Mouse (Mus musculus) forebrain, embryonic 15.5 days (tissue): ENCODE measurements around the gene Atg2b. TPM values are rescaled to one million over a fixed set of nuclear protein-coding genes. Genes with fewer than 3 reads are reported as not detected.
A peak's percentile ranks its signal among the peaks of the same experiment; 100 is the strongest.

Experiments used
- ATAC-seq: fragments of 200-750 bp; cut with Nextera tagmentation; replicated peaks from 2 replicates; pipeline ENCODE4 v1.8.0; 2017; ENCODE audit warnings: mild to moderate bottlenecking, moderate TSS enrichment, moderate library complexity
- H3K27ac ChIP-seq: fragments of 300-500 bp; sonication (generic); replicated peaks from 2 replicates; pipeline ENCODE4 v1.5.1; 2015; ENCODE audit warnings: mild to moderate bottlenecking, inconsistent platforms
- H3K27me3 ChIP-seq: fragments of 300-500 bp; sonication (generic); 2 replicates; pipeline ENCODE4 v1.6.1; 2015; ENCODE audit warnings: inconsistent platforms
- H3K36me3 ChIP-seq: fragments of 300-500 bp; sonication (generic); 2 replicates; pipeline ENCODE4 v1.6.1; 2015; ENCODE audit warnings: mild to moderate bottlenecking, inconsistent platforms
- H3K4me1 ChIP-seq: fragments of 300-500 bp; sonication (generic); 2 replicates; pipeline ENCODE4 v1.6.1; 2015; ENCODE audit warnings: inconsistent platforms
- H3K4me2 ChIP-seq: fragments of 300-500 bp; sonication (generic); replicated peaks from 2 replicates; pipeline ENCODE4 v1.6.1; 2015; ENCODE audit warnings: mild to moderate bottlenecking, inconsistent platforms
- H3K4me3 ChIP-seq: fragments of 300-500 bp; sonication (generic); 2 replicates; pipeline ENCODE4 v1.5.1; 2015; ENCODE audit warnings: mild to moderate bottlenecking, inconsistent platforms
- H3K9ac ChIP-seq: fragments of 300-500 bp; sonication (generic); replicated peaks from 2 replicates; pipeline ENCODE4 v1.6.1; 2015; ENCODE audit warnings: mild to moderate bottlenecking, inconsistent platforms
- H3K9me3 ChIP-seq: fragments of 300-500 bp; sonication (generic); 2 replicates; pipeline ENCODE4 v1.6.1; 2016; ENCODE audit warnings: inconsistent platforms
- WGBS: fragments of 180-500 bp; shearing (Covaris S2); methylation state at CpG from one replicate; pipeline ENCODE4 v1.1.7; 2015; ENCODE audit warnings: mixed read lengths; 5-methylcytosine and 5-hydroxymethylcytosine counted together
- polyA plus RNA-seq: library from polyadenylated mRNA; unstranded; fragments of >200 nt; fragmentation: Nextera tagmentation; extraction: Ambion mirVana; gene quantifications from 2 replicates; pipeline ENCODE4 v1.2.1, GENCODE M21; 2015

Atg2b gene
- 15.5 and 16.6 TPM in 2 replicates for polyA plus RNA-seq

GRCm38 (mm10) chr12:105685001-105685691 is at the start of gene Atg2b:
Atg2b (minus strand) TSS chr12:105685211.
- peak within 1 kb of the TSS; percentile 91 for H3K4me2 ChIP-seq
- H3K36me3 ChIP-seq = peaks cover 13% of the 10 kb centered on the region
- no peaks in the 10 kb centered on the region for H3K9me3 ChIP-seq
- H3K27ac ChIP-seq = peak within 1 kb of the TSS; percentile 94
- under 1% methylated on average over 73 of the region's 73 CpGs for WGBS
- peak; percentile 91 for ATAC-seq
- H3K4me1 ChIP-seq = peaks cover 40% of the 10 kb centered on the region
- H3K9ac ChIP-seq = peak within 1 kb of the TSS; percentile 80
- H3K4me3 ChIP-seq = peak within 1 kb of the TSS; percentile 86
- H3K27me3 ChIP-seq = no peaks in the 10 kb centered on the region

- Histone ChIP-seq H3K27ac (no peak overlapping the region), H3K4me1 (no peaks in the 10 kb centered on the region), H3K4me3 (no peak overlapping the region), H3K27me3 (no peaks in the 10 kb centered on the region), H3K4me2 (no peak overlapping the region), H3K9me3 (no peaks in the 10 kb centered on the region), H3K9ac (no peak overlapping the region), H3K36me3 (no peaks in the 10 kb centered on the region)
- no peak for ATAC-seq
- 75% methylated on average over 9 of the region's 9 CpGs for WGBS
Measured at GRCm38 (mm10) chr12:105733370-105734159, 48.6 kb upstream of the Atg2b start.

GRCm38 (mm10) chr12:105730851-105731460 is 45.9 kb upstream of the Atg2b start:
- Histone ChIP-seq H3K4me2 (no peak overlapping the region), H3K4me1 (no peaks in the 10 kb centered on the region), H3K4me3 (no peak overlapping the region), H3K9ac (no peak overlapping the region), H3K9me3 (no peaks in the 10 kb centered on the region), H3K36me3 (no peaks in the 10 kb centered on the region), H3K27ac (no peak overlapping the region), H3K27me3 (no peaks in the 10 kb centered on the region)
- 88% methylated on average over 6 of the region's 6 CpGs for WGBS
- no peak for ATAC-seq

GRCm38 (mm10) chr12:105727964-105728363 is 43.0 kb upstream of the Atg2b start:
- Histone ChIP-seq H3K9ac (no peak overlapping the region), H3K27ac (no peak overlapping the region), H3K36me3 (no peaks in the 10 kb centered on the region), H3K27me3 (no peaks in the 10 kb centered on the region), H3K9me3 (no peaks in the 10 kb centered on the region), H3K4me2 (no peak overlapping the region), H3K4me3 (no peak overlapping the region), H3K4me1 (no peaks in the 10 kb centered on the region)
- ATAC-seq = no peak
- WGBS = 28% methylated on average over 8 of the region's 8 CpGs

GRCm38 (mm10) chr12:105727268-105727667 is 42.3 kb upstream of the Atg2b start:
- WGBS = 93% methylated on average over 3 of the region's 3 CpGs
- Histone ChIP-seq H3K9ac (no peak overlapping the region), H3K4me1 (no peaks in the 10 kb centered on the region), H3K27me3 (no peaks in the 10 kb centered on the region), H3K27ac (no peak overlapping the region), H3K4me2 (no peak overlapping the region), H3K36me3 (no peaks in the 10 kb centered on the region), H3K9me3 (no peaks in the 10 kb centered on the region), H3K4me3 (no peak overlapping the region)
- no peak for ATAC-seq

- Histone ChIP-seq H3K36me3 (no peaks in the 10 kb centered on the region), H3K27ac (no peak overlapping the region), H3K4me3 (no peak overlapping the region), H3K27me3 (no peaks in the 10 kb centered on the region), H3K4me2 (no peak overlapping the region), H3K4me1 (peaks cover 8% of the 10 kb centered on the region), H3K9me3 (no peaks in the 10 kb centered on the region), H3K9ac (no peak overlapping the region)
- WGBS = 80% methylated on average over 13 of the region's 13 CpGs
- no peak for ATAC-seq
Measured at GRCm38 (mm10) chr12:105725736-105726135, 40.7 kb upstream of the Atg2b start.

- no peaks in the 10 kb centered on the region for H3K9me3 ChIP-seq
- no peak overlapping the region for H3K9ac ChIP-seq
- WGBS = 48% methylated on average over 1 of the region's 1 CpGs
- ATAC-seq = no peak
- H3K27ac ChIP-seq = no peak overlapping the region
- no peak overlapping the region for H3K4me3 ChIP-seq
- no peaks in the 10 kb centered on the region for H3K27me3 ChIP-seq
- peaks cover 8% of the 10 kb centered on the region for H3K4me1 ChIP-seq
- H3K4me2 ChIP-seq = no peak overlapping the region
- no peaks in the 10 kb centered on the region for H3K36me3 ChIP-seq
Measured at GRCm38 (mm10) chr12:105724616-105725015, 39.6 kb upstream of the Atg2b start.

GRCm38 (mm10) chr12:105722657-105723056 is 37.6 kb upstream of the Atg2b start:
- Histone ChIP-seq H3K9me3 (no peaks in the 10 kb centered on the region), H3K36me3 (no peaks in the 10 kb centered on the region), H3K4me1 (peaks cover 8% of the 10 kb centered on the region), H3K27ac (no peak overlapping the region), H3K4me2 (no peak overlapping the region), H3K4me3 (no peak overlapping the region), H3K27me3 (no peaks in the 10 kb centered on the region), H3K9ac (no peak overlapping the region)
- ATAC-seq = peak; percentile 33
- 4% methylated on average over 5 of the region's 5 CpGs for WGBS

GRCm38 (mm10) chr12:105721452-105722132 is 36.6 kb upstream of the Atg2b start:
- 39% methylated on average over 14 of the region's 14 CpGs for WGBS
- Histone ChIP-seq H3K9ac (no peak overlapping the region), H3K4me2 (no peak overlapping the region; the same call in 1 of the 2 replicates), H3K4me3 (no peak overlapping the region), H3K4me1 (peaks cover 8% of the 10 kb centered on the region), H3K36me3 (no peaks in the 10 kb centered on the region), H3K9me3 (no peaks in the 10 kb centered on the region), H3K27me3 (no peaks in the 10 kb centered on the region), H3K27ac (peak overlapping the region; percentile 67)
- peak; percentile 57; the same call in 1 of the 2 replicates for ATAC-seq

- no peak overlapping the region for H3K4me2 ChIP-seq
- no peak for ATAC-seq
- no peaks in the 10 kb centered on the region for H3K36me3 ChIP-seq
- peaks cover 8% of the 10 kb centered on the region for H3K4me1 ChIP-seq
- no peak overlapping the region for H3K4me3 ChIP-seq
- H3K9ac ChIP-seq = no peak overlapping the region
- H3K9me3 ChIP-seq = no peaks in the 10 kb centered on the region
- H3K27me3 ChIP-seq = no peaks in the 10 kb centered on the region
- 74% methylated on average over 3 of the region's 3 CpGs for WGBS
- H3K27ac ChIP-seq = no peak overlapping the region
Measured at GRCm38 (mm10) chr12:105720196-105720595, 35.2 kb upstream of the Atg2b start.

GRCm38 (mm10) chr12:105718616-105719015 is 33.6 kb upstream of the Atg2b start:
- peak overlapping the region; percentile 9; the same call in 1 of the 2 replicates for H3K4me3 ChIP-seq
- H3K4me1 ChIP-seq = peaks cover 8% of the 10 kb centered on the region
- no peaks in the 10 kb centered on the region for H3K27me3 ChIP-seq
- H3K36me3 ChIP-seq = no peaks in the 10 kb centered on the region
- WGBS = 74% methylated on average over 17 of the region's 17 CpGs
- ATAC-seq = no peak
- H3K9ac ChIP-seq = no peak overlapping the region
- H3K4me2 ChIP-seq = peak overlapping the region; percentile 27
- H3K9me3 ChIP-seq = no peaks in the 10 kb centered on the region
- H3K27ac ChIP-seq = no peak overlapping the region
